Mouse (Mus musculus): ENCODE results near the gene Rcor1.
A peak's percentile ranks its signal among the peaks of the same experiment; 100 is the strongest.

Gene Rcor1

GRCm38 (mm10) chr12:111038976-111039612 is at the start of gene Rcor1:
Rcor1 (plus strand) TSS chr12:111039351.
- DNase-seq (ENCODE audit: low read depth, low spot score) = peak; percentile 99

GRCm38 (mm10) chr12:110989409-110989808 is 49.7 kb upstream of the Rcor1 start:
- no peak for DNase-seq (ENCODE audit: low read depth, low spot score)

- no peak for DNase-seq (ENCODE audit: low read depth, low spot score)
These were observed 48.7 kb upstream of the Rcor1 start for GRCm38 (mm10) chr12:110990500-110990899.

- DNase-seq (ENCODE audit: low read depth, low spot score) = peak; percentile 94
These were observed 47.6 kb upstream of the Rcor1 start for GRCm38 (mm10) chr12:110991361-110992127.

- DNase-seq (ENCODE audit: low read depth, low spot score) = peak; percentile 97
These were observed 47.0 kb upstream of the Rcor1 start for GRCm38 (mm10) chr12:110992128-110992553.

GRCm38 (mm10) chr12:110992771-110993170 is 46.4 kb upstream of the Rcor1 start:
- DNase-seq (ENCODE audit: low read depth, low spot score) = no peak

- no peak for DNase-seq (ENCODE audit: low read depth, low spot score)
These were observed 45.9 kb upstream of the Rcor1 start for GRCm38 (mm10) chr12:110993226-110993625.

- DNase-seq (ENCODE audit: low read depth, low spot score) = peak; percentile 74
These were observed 44.5 kb upstream of the Rcor1 start for GRCm38 (mm10) chr12:110994666-110995065.

GRCm38 (mm10) chr12:110998092-110998491 is 41.1 kb upstream of the Rcor1 start:
- no peak for DNase-seq (ENCODE audit: low read depth, low spot score)

- DNase-seq (ENCODE audit: low read depth, low spot score) = no peak
These were observed 39.3 kb upstream of the Rcor1 start for GRCm38 (mm10) chr12:110999820-111000219.

GRCm38 (mm10) chr12:111000956-111001355 is 38.2 kb upstream of the Rcor1 start:
- no peak for DNase-seq (ENCODE audit: low read depth, low spot score)

- DNase-seq (ENCODE audit: low read depth, low spot score) = no peak
These were observed 35.0 kb upstream of the Rcor1 start for GRCm38 (mm10) chr12:111004142-111004541.

GRCm38 (mm10) chr12:111005803-111006202 is 33.3 kb upstream of the Rcor1 start:
- no peak for DNase-seq (ENCODE audit: low read depth, low spot score)

GRCm38 (mm10) chr12:111006339-111006738 is 32.8 kb upstream of the Rcor1 start:
- DNase-seq (ENCODE audit: low read depth, low spot score) = no peak

GRCm38 (mm10) chr12:111007134-111008103 is 31.7 kb upstream of the Rcor1 start:
- peak; percentile 54 for DNase-seq (ENCODE audit: low read depth, low spot score)

GRCm38 (mm10) chr12:111008500-111009490 is 30.4 kb upstream of the Rcor1 start:
- DNase-seq (ENCODE audit: low read depth, low spot score) = peak; percentile 49

GRCm38 (mm10) chr12:111009615-111010257 is 29.4 kb upstream of the Rcor1 start:
- no peak for DNase-seq (ENCODE audit: low read depth, low spot score)

- DNase-seq (ENCODE audit: low read depth, low spot score) = no peak
These were observed 22.3 kb upstream of the Rcor1 start for GRCm38 (mm10) chr12:111016807-111017206.

- no peak for DNase-seq (ENCODE audit: low read depth, low spot score)
These were observed 21.1 kb upstream of the Rcor1 start for GRCm38 (mm10) chr12:111018068-111018467.

GRCm38 (mm10) chr12:111019086-111019485 is 20.1 kb upstream of the Rcor1 start:
- no peak for DNase-seq (ENCODE audit: low read depth, low spot score)
